Mouse (Mus musculus): ENCODE results near the gene Tmem14a.
"Not testable (repeated sequence)": the region's sequence is repeated elsewhere in the genome, so short reads cannot be mapped to it uniquely, and the experiment has no call there.

The Tmem14a gene

DNA sequence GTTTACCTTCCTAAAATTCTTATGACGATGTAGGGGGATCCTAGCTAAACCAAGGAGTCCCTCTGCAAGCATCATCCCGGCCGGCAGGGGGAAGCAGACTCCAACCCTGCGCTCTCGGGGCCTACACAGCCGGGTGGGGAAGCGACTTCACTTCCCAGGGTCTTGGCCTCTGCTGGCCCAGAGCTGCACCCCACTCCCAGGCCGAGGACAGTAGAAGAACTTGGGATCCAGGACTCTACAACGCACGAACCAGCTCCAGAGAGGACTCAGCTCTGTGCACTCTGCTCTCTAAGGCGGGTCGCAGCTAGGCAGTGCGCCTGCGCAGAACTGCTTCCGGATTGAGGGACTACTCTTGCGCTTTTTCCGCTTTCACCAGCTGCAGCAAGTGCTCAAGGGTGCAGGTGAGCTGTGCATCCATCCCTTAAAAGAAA, at the start of gene Tmem14a:
Tmem14a (plus strand) TSS at position 87 of the 431 bp plus-strand sequence.
- DNase-seq: peak; percentile 87

GRCm38 (mm10) chr1:21185196-21185595, 33.2 kb upstream of the Tmem14a start:
- no peak for DNase-seq

DNA sequence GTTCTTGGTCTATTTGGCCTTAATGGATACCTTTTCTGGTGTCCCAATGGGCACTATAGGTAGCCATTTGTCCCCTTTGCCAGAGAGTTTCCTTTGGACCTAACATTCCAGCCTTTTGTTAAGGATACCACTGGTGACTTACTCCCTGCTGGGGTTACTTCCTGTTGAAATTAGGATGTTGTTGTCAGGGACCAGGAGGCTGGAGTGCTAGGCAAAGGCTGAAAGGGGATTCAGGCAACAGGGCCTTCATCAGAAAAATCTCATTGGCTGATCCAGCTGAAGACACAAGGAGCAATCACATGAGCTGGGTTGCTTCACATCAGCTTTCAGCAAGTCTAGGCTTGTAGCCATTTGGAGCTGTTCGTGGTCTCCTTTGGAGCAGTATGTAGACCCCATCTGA, 12.1 kb upstream of the Tmem14a start:
- DNase-seq: no peak

- not testable (repeated sequence) for DNase-seq
Observed at GRCm38 (mm10) chr1:21213537-21213936, 4.8 kb upstream of the Tmem14a start.

GRCm38 (mm10) chr1:21213991-21214692, 4.2 kb upstream of the Tmem14a start:
- not testable (repeated sequence) for DNase-seq

- DNase-seq: no peak
Observed at GRCm38 (mm10) chr1:21227756-21228395, 9.5 kb downstream of the Tmem14a start.

DNA sequence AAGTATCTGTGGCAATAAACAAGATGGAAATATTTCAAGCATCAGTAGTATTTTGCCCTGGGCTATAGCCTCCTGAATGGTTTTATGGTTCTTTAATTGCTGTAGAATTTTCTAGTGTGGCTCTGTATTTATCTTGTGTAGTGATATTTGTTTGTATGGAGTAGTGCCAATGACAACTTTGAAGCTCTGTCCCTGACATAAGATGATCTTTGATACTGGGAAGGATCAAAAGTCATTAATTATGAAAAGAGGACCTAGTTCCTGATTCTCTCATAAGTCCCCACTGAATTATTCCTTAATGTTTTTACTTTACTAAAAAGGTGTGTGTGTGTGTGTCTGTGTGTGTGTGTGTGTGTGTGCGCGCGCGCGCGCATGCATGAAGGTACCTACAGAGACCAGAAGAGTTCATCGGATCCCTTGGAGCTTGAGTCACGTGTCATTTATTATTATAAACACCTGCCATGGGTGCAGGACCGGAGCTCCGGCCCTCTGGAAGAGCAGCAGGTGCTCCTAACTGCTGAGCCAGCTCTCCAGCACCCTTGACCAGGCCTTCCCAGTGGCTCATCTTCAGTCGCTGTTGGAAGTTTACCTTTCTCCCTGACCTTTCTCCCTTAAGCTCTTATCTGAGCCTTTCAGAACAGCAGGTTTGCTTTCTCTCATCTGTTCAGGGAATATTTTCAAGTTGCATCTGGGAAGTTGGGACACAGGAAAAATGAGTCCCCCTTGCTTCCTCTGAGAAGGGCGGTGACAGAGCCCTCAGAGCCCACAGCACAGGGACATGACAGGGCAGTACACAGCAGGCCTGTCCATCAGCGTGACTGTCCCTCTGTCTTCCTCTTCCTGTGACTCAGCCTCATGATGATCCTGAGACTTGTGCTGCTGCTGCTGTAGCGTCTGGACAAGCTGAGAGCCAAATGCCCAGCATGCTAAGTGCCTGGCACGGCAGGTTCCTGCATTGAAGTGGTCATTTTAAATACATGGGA, 10.7 kb downstream of the Tmem14a start:
- DNase-seq: not testable (repeated sequence)

DNA sequence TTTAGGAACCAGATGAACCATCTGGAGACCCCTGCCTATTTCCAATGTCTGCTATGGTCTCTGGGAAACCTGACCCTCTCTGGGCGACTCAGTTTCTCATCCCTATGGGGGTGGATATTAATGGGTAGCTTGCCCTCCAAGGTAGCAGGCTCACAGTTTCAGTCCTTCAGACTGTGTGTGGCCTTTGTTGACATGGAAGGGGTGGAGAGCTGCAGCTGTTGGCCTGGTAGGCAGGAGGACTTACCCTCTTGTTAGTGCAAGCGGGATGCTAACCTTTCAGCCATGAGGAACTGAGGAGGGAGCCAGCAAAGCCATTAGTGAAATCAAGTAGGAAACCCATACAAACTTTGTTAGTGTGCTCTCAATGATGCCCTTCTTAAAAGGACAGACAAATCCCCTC, 12.0 kb downstream of the Tmem14a start:
- no peak for DNase-seq

DNA sequence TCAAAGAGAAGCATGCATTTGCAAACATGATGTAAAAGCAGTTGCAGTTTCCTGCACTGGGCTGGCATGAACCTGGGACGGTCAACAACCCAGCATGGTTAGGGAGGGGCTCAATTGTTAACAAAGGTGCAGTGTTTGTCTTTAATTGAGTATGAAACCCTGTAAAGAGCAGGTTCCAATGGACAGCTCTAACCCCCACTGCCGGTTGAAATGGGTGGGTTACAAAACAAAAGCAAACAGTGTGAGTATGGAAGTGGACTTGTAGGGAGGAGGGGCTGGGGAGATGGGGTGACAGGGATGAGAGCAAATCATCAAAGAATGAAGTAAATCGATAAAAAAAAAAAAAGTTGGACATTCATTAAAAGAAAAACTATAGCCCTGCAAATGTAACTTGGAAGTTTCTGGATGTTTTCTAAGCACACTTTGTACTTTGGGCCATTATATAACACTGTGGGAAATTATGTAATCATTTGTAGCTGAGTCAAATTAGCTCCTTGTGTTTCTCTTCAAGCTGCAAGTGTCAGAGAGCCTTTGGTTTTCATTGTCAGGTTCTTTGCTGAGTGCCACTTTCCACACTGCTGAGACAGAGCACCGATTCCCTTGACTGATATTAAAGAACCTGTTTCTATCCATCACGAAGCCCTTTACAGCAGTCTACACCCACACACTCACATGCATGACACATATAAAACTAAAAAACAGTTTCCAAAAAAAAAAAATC, 13.5 kb downstream of the Tmem14a start:
- DNase-seq: no peak

DNA sequence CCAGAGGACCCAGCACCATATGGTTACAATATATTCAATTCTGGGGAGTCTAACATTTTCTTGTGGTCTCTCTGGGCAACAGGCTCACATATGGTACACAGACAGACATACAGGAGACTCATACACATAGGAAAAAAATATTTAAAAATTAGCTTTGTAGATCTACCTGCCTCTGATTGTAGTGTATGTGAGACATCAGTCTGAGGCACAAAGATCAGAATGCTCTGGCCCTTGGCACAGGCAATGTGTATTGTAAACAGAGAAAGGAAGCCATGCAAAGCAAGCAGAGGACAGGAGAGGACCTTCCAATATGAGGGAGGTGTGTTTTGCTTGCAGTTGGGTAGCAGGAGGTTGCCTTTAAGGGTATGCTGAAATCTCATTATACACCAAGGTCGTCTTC, 14.1 kb downstream of the Tmem14a start:
- DNase-seq: no peak

- no peak for DNase-seq
Observed at GRCm38 (mm10) chr1:21235359-21235758, 17.0 kb downstream of the Tmem14a start.

DNA sequence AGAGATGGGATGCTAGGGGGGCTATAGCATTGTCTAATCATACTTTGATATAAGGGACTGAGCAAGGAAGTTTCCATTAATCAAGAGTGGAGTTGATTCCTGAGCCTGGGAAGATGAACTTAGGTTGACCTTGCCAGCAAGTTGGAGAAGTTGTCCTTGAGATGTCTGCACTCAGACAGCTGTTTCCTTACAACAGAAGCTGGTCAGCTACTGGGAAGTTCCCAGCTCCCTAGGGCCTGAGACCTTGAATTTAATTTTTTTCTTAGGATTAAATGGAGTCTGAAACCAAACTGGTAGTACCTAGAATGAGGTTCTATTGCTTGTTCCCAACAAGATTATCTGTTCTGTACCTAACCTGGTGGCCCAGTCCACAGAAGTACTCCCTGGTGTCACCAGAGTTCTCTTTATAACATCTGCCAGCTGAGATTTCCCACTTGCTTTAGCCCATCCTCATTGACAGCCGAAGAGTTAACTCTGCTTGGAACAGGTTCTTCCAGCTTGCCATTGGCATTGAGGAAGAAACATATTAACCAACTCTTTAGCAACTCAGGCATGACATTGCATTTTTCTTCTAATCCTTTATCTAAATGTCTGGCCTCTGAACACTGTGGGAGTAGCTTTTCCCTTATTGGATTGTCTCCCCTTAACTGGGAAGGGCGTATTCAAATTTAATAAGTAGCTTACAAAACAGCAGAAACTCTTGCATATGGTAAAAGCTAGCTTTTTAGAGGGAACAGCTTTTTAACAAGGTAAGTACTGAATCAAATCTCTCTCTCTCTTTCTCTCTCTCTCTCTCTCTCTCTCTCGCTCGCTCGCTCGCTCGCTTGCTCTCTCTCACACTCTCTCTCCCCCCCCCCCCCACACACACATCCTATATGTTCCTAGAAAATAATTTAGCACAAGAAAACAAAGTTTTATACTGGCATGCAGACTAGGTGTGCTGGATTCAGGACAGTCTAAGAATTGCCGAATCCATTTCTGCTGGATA, 21.8 kb downstream of the Tmem14a start, which contains the start of gene Gsta3:
Gsta3 (plus strand) TSS at position 679 of the 988 bp plus-strand sequence.
- no peak for DNase-seq

GRCm38 (mm10) chr1:21241096-21241495, 22.7 kb downstream of the Tmem14a start:
- DNase-seq: no peak

- DNase-seq: no peak
Observed at GRCm38 (mm10) chr1:21244290-21244960, 26.1 kb downstream of the Tmem14a start.

- DNase-seq: no peak
Observed at GRCm38 (mm10) chr1:21246136-21246535, 27.8 kb downstream of the Tmem14a start.

GRCm38 (mm10) chr1:21247896-21248295, 29.5 kb downstream of the Tmem14a start:
- no peak for DNase-seq

- DNase-seq: no peak
Observed at GRCm38 (mm10) chr1:21248560-21249390, 30.4 kb downstream of the Tmem14a start.

DNA sequence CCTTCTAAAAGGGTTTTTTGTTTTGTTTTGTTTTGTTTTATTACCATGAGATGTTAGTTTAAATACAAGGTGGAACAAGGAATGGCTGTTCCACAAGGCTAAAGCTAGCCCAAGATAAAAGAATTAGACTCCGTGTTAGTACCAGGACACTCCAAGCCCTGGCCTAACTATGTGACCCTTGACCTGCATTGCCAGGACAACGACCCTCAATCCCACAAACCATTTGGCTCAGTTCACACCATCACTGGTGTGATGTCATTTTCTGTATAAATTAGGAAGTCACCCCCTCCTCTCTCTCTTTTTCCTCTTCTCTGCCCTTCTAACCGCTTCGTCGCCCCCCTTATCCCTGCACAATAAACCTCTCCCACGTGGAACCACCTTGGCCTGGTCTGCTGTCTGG, 33.3 kb downstream of the Tmem14a start:
- DNase-seq: no peak

DNA sequence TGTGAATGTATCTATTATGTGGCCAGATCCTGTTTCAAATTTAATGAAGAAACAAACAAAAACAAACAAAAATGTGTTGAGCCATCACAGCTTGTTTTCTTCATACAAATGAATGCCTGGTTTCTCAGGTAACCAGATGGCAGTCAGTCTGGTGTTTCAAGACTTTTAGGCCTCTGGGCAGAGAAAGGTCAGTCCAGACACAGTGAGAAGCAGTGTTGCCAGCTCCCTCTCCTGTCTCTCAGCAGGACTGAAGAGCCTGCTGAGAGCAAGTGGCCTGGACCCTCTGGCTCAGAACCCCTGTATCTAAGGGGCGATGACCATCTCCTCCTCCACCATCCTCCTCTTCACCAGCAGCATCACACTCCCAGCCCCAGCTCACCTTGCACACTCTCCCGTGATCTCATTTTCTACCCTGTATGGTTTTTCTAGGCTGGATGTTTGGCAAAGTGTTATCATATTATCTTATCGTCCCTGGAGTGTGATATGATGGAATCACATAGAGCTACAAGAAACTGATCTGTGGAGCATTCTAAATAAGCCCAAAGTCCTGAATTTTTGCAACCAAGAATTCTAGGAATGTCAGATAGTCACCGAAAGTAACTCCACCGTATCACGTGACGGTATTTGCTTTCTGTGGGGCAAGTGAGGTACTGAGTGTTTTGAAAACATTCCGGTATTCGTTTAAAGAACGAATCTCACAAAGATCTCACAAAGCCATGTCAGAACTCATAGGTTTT, 34.4 kb downstream of the Tmem14a start:
- DNase-seq: no peak

Measured in right cerebral cortex, postnatal 4 days (tissue).